Mouse (Mus musculus) olfactory bulb, adult 2 months (tissue): ENCODE results near the gene Camta2.

ENCODE experiments used
- CTCF ChIP-seq: fragments of 200-500 bp; IDR thresholded peaks from 2 replicates; pipeline ENCODE4 v1.5.1; 2012; ENCODE audit warnings: low read depth, mild to moderate bottlenecking, low read length, moderate library complexity; ENCODE audit not compliant: insufficient read depth
- POLR2A ChIP-seq: fragments of 200-500 bp; IDR thresholded peaks from 2 replicates; pipeline ENCODE4 v1.6.1; 2012; ENCODE audit warnings: mild to moderate bottlenecking, low read depth, low read length, moderate library complexity; ENCODE audit not compliant: insufficient read depth

DNA sequence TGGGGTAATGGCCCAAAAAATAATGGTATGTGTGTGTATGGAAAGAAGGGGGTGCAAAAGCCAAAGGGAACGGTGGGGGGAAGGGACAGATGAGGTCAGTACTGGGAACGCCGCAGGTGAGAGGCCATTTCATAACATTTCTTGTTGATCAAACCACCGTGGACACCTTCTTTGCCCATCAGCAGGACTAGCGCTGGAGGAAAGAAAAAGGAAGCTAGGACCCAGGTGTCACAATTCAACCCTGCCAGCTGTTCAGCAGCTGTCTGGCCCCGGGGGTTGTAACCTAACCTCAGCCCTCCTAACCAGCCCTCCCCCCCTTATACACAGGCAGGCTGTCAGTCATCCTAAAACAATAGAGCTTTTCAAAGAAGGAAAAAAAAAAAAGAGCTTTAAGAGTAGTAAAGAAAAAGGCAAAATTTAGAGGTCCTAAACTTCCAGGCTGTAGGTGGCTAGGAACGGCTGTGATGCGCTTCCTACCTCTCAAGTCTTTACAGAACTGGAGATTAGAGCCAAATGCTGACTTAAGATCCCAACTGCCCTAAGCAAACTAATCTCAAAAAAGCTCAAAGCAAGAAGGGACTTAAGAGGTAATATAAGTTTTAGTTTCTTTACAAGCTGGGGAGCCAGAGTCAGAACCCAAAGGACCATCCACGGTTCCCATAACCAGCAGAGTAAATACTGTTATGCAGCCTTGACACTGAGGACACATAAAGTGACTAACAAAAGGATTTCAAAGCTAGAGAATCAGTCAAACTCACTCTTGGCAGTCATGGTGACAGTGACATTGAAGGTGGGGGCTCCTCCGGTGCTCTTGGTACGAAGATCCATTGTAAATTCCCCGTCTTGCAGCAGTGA is 35.6 kb downstream of the Camta2 start:
- TF ChIP-seq CTCF (no peak), POLR2A (no peak)
